Mouse (Mus musculus): ENCODE results near the gene Xpo1.

DNA sequence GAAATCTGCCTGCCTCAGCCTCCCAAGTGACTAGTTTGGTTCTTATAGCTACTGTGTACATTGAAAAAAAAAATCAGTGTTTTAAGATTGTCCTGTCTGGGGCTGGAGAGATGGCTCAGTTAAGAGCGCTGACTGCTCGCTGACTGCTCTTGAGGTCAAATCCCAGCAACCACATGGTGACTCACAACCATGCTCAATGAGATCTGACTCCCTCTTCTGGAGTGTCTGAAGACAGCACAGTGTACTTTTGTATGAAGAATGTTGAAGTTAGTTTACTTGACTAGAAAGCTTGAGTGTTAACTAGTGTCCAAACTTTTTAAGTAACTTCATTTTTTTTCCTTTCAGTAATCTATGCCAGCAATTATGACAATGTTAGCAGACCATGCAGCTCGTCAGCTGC lies 5.6 kb downstream of the Xpo1 start:
- TF ChIP-seq CTCF (IDR thresholded peaks at IDR 0.05; ENCODE audit: low read depth, low read length) = no peak
- no peak for TF ChIP-seq POLR2A (IDR thresholded peaks at IDR 0.05; ENCODE audit: insufficient read depth, low read length)
- no peak for TF ChIP-seq EP300 (IDR thresholded peaks at IDR 0.05; ENCODE audit: insufficient read depth, low read depth, low read length)
